Mouse (Mus musculus) liver, adult 2 months (tissue): ENCODE measurements around the gene Fam76a.

Source experiments
- CTCF ChIP-seq: fragments of 200-500 bp; IDR thresholded peaks from 2 replicates; pipeline ENCODE4 v1.5.1; 2011; ENCODE audit warnings: low read depth, low read length, control low read depth
- POLR2A ChIP-seq: fragments of 200-500 bp; IDR thresholded peaks from 2 replicates; pipeline ENCODE4 v1.6.1; 2011; ENCODE audit warnings: low read length, control low read depth; ENCODE audit not compliant: insufficient read depth; ENCODE audit errors: extremely low read depth

DNA sequence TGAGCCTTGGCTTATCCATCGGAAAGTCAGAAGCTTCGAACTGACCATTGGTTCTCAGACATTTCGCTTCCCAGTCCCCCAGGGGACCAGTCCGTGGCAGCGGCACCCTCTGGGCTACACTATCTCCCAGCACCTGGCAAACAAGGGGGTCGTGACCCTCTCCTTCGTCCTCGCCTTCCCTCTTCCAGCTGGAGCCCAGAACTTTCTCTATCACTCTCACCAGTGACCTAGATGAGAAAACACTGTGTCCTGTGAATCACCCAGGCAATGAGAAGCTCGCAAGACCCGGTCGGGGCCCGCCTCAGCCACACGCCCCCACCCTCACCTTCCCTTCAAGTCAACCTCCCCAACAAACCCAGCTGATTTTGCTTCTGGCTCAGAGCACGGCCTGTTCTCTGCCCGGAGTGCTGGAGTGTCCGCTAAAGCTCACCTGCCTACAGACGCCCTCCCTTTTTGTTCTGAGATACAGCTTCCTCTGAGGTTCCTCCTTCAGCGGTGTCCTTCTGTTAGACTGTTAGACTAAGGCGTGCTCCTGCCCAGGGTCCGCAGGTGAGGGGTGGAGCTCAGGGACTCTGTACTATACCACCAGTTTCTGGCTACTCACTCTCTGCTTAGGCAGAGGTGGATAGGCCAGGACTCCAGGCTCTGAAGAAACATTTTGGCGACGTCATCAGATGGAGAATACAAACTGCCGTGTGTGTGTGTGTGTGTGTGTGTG lies 18.8 kb upstream of the Fam76a start:
- TF ChIP-seq CTCF (no peak), POLR2A (no peak)
